Mouse (Mus musculus) gastrocnemius, adult 8-10 months (tissue): ENCODE data around the gene Rapgef4. TPM values are rescaled to one million over a fixed set of nuclear protein-coding genes. Genes with fewer than 3 reads are reported as not detected.
"Not testable (repeated sequence)": the region's sequence is repeated elsewhere in the genome, so short reads cannot be mapped to it uniquely, and the experiment has no call there.

Experiments used
- DNase-seq, 2 experiments: peaks; one replicate each; pipeline ENCODE4 v3.0.0; 2022; ENCODE audit warnings: low spot score in 2 of 2
- total RNA-seq, 4 experiments: library from RNA; stranded (reverse); gene quantifications; 2 replicates each; pipeline ENCODE4 v1.2.4; 2022

Gene Rapgef4
- total RNA-seq, 4 experiments from 2014 or later, result 0.74 to 2.7 (median 2.0) TPM

- no peak for DNase-seq
Measured at GRCm38 (mm10) chr2:72117138-72118011, 136.3 kb downstream of the Rapgef4 start.

- no peak for DNase-seq
Measured at GRCm38 (mm10) chr2:72120211-72120610, 139.2 kb downstream of the Rapgef4 start.

DNA sequence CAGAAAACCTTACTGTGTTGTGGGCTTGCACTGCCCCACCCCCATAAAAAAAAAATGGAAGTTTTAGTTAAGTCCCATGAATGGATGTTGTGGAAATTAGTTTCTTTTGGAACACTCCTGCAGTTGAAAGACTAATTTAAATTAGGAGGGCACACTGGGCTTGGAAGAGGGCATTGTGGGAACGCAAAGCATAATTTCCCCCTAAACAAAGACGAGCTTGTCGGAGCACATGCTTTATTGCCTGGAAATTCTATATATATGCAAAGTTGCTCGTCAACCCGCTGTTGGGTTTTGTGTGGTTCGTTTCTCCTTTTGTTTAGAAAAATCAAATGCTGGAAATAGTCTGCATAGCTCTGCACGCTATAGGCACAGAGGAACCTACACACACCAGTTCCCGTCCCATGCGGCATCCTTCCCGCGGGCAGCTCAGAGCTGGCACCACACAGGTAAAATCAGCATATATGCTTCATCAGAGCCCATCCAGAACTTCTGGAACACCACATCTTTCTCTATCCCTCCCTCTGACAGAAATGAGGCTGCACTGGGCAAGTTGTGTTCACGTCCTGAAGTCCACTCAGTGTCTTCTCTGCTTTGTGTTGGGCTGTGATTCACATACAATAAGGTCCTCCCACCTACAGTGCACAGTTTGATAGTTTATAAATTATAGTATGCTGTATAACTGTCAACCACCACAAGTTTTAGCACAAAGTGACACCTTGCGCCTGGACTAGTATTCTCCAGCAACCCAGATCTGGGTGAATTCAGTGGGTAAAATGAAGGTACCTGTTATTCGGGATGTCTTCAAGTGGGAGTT lies 141.6 kb downstream of the Rapgef4 start:
- DNase-seq, result no peak

- no peak for DNase-seq
Measured at GRCm38 (mm10) chr2:72123851-72124250, 142.8 kb downstream of the Rapgef4 start.

GRCm38 (mm10) chr2:72125786-72126185 lies 144.7 kb downstream of the Rapgef4 start:
- no peak for DNase-seq

- no peak for DNase-seq
Measured at GRCm38 (mm10) chr2:72126411-72126810, 145.4 kb downstream of the Rapgef4 start.

- DNase-seq, result no peak
Measured at GRCm38 (mm10) chr2:72129612-72130311, 148.7 kb downstream of the Rapgef4 start.

DNA sequence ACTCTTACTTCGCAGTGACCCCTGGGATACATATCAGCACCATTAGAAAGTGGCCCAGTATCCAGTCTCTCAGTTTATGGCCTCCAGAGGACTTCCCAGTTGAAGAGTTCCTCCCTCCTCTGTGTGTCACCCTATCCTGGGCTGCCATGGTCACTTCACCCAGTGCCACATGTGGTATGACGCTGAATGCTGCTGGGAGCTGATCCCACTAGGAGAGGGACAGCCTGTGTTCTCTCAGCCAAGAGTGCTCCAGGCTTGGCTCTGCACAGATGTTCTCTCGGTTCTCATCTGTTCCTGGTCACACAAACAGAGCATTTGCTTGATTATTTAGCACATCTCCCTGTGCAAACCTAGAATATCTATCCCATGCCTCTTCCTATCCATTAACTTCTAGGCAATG lies 151.2 kb downstream of the Rapgef4 start:
- no peak for DNase-seq

- DNase-seq, result no peak
Measured at GRCm38 (mm10) chr2:72136045-72136444, 155.0 kb downstream of the Rapgef4 start.

GRCm38 (mm10) chr2:72136486-72137264 lies 155.6 kb downstream of the Rapgef4 start:
- no peak for DNase-seq

- no peak for DNase-seq
Measured at GRCm38 (mm10) chr2:72139863-72140845, 159.1 kb downstream of the Rapgef4 start.

DNA sequence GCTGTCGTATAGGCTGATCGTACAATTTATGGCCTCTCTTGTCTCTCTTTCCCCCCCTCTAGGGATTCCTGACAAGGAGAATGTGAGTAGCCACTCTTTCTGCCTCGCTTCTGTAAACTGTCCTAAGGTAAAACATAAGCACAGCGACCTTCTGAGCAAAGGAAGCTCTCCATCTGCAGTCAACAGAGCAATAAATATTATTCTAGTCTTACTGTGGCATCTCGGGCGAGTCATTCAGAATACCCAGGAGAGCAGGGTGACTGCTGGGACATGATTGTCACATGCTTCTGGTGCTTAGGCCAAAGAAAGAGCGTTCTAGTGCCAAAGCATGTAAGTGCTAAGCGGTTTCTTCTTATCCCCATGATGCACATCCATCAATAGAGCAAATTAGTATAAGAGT lies 160.1 kb downstream of the Rapgef4 start:
- no peak for DNase-seq

GRCm38 (mm10) chr2:72141732-72142131 lies 160.7 kb downstream of the Rapgef4 start:
- DNase-seq, result not testable (repeated sequence)

- no peak for DNase-seq
Measured at GRCm38 (mm10) chr2:72143413-72143812, 162.4 kb downstream of the Rapgef4 start.

DNA sequence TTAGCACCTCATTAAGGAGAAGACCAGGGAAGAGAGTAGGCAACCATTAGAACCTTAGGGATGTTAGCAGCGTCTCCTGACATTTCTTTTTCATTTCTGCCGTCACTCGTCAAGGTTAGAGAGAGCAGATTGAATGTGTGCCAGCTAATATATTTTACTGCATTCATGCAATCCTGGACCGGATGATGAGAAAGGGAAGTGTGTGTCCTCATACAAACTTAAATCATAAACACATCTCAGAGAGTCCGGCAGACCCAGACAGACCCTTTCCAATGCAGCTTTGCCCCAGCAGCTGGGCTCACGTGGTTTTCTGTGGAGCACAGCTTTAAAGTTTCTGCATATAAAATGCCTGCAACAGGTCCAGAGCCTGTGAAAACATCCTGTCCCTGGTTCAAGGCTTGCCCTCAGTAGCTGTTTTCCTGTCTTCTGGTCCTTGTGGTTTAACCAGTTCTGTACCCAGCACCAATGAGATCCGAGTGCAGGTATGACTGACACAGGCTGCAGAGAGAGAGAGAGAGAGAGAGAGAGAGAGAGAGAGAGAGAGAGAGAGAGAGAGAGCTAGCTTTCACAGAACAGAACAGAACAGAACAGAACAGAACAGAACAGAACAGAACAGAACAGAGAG lies 163.6 kb downstream of the Rapgef4 start:
- DNase-seq, result no peak

DNA sequence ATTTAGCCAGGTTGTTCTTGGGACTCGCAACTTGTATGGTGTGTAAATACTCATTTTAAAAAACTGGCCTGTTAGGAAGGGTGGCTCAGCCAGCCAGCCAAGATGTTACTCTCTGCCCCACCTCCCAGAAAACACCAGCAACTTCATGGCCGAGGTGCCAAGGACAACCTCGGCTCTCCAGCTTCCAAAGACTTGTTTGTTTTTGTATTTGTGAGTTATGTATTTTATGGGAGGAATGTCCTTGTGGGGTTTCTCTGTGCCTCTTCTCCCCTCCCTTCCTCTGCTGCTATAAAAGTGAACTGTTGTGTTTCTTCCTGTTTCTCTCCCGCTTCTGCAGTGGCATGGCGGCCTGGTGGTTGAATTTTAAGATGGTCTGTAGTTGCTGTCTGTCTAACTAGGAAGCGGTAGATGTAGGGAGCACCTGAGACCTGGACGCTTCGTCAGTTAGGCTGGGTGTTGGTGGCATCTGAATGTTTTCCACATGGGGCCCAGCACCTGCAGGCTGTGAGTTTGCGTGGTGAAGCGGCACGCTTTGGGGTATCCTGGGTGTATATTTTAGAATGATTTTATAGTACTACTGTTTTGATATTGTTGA lies 164.3 kb downstream of the Rapgef4 start:
- no peak for DNase-seq

DNA sequence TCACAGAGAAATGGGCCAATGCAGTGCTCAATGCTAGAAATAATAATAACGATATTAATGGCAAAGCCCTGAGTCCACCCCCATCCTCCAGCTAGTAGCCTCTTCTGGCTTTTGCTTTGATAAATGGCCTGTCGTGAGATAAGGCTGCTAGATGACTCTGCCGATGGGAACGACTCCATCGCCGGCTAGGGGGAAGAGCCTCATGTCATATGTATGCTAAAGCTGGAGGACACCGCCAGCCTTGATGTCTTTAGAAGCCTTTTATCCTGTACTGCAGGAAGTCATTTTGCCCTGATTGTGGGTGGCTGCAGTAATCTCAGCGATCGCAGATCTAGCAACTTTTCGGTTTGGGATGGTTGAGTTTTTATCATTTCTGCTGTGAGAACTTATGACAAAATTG lies 165.0 kb downstream of the Rapgef4 start:
- DNase-seq, result no peak

- no peak for DNase-seq
Measured at GRCm38 (mm10) chr2:72147246-72147645, 166.2 kb downstream of the Rapgef4 start.

DNA sequence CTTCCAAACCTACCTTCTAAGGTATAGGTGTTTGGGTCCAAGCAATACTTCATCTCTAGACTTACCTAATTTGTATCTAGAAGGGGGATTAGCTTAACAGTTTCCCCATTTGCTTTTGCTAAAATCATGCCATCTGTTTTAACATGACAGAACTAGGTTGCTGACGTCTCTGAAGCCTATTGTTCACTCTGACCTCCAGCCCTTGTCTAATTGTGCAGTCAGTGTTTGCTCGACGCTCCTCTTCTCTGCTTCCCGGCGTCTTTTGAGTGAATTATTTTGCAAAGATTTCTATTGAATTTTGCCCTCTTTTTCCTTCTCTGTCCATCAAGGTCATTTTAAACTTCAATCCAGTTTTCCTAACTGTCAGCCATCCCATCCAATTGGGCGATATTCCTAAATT lies 166.7 kb downstream of the Rapgef4 start:
- DNase-seq, result no peak
